Mouse (Mus musculus) splenic B cell, adult 2 months (primary cell): Measurements from ENCODE around the gene Ripply1.
A peak's percentile ranks its signal among the peaks of the same experiment; 100 is the strongest.

Experiments used
- DNase-seq: peaks from one replicate; pipeline ENCODE4 v3.0.0-alpha.2; 2011; ENCODE audit warnings: low read depth, low spot score
- H3K27me3 ChIP-seq: 2 replicates; pipeline ENCODE4 v1.6.1; 2012; ENCODE audit warnings: mild to moderate bottlenecking, low read length, moderate library complexity, mixed read lengths; ENCODE audit not compliant: control insufficient read depth, poor library complexity, insufficient read depth, severe bottlenecking
- H3K36me3 ChIP-seq: 2 replicates; pipeline ENCODE4 v1.6.1; 2012; ENCODE audit warnings: mild to moderate bottlenecking, low read length, moderate library complexity, mixed read lengths; ENCODE audit not compliant: control insufficient read depth, poor library complexity, insufficient read depth, severe bottlenecking

Gene Ripply1

DNA sequence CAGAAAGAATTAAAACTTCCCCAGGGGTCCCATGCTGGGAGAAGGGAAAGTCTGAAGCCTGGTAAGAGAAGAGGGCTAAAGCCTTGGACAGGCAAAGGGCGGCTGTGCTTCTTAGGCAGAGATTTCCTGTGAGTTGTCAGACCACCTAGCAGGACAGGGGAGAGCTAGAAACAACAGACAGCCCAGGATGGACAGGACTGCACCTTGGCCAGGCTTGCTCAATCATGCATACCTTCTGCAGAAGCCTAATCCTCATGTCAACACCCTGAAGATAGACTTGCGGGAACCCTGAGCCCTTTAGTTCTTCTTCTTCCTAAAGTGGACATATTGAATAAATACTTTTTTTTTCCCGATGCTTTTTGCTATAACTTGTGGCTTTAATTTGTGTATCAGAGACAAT is 17.8 kb upstream of the Ripply1 start:
- DNase-seq, result no peak
- Histone ChIP-seq H3K36me3 (no peaks in the 10 kb centered on the region), H3K27me3 (no peaks in the 10 kb centered on the region)

GRCm38 (mm10) chrX:139797875-139798274 is 15.7 kb upstream of the Ripply1 start:
- DNase-seq, result no peak
- Histone ChIP-seq H3K36me3 (no peaks in the 10 kb centered on the region), H3K27me3 (no peaks in the 10 kb centered on the region)

- H3K36me3 ChIP-seq, result no peaks in the 10 kb centered on the region
- no peak for DNase-seq
- H3K27me3 ChIP-seq, result no peaks in the 10 kb centered on the region
These were observed 13.9 kb upstream of the Ripply1 start for GRCm38 (mm10) chrX:139796037-139796436.

DNA sequence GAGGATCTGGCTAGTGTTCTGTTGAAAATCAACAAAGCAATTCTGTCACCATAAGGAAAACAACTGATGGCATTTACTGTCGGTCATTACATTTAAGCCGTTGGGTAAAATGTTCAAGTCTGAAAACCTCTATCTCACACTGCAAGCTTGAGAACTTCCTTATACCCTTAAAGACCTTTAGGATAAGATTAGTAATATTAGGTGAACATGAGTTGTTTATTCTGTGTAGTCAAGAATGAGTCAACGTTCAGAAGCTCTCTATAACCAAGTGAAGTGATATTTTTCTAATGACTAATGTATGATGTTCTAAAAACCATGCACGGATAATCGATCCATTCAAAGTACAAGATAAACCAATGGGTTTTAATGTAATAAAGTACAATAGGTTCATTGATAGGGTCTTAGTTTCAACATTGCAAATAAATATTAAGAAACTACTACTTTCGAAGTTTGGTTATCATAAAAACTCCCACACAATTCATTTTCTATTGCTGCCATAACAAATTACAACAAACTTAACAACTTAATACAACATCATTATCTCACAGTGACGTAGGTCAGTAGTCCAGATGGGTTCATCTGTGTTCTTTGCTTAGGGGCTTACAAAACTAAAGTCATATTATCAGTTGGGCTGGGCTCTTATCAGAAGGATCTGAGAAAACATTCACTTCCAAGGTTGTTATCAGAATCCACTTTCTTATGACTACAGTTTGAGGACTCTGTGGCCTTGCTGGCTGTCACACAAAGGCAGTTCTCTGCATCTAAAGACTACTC is 12.1 kb upstream of the Ripply1 start:
- Histone ChIP-seq H3K36me3 (no peaks in the 10 kb centered on the region), H3K27me3 (no peaks in the 10 kb centered on the region)
- DNase-seq, result no peak

DNA sequence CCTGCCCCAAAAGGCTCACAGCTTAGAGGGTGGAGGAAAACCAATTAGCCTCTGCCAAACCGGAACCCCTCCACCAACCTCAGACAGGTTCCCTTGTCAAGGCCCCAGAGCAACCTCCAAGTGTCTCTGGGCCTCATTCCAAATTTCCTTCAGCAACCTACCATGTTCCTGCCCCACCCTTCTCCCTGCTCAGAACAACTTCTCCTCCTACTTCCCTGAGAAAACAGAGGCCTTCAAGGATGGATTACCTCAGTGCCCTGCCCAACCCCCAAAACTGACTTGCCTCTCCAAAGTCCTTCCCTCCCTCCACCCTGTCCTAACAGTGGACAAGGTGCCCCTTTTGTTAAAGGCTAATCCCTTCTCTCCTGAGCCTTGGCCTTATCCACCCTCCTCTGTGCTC is 3.6 kb upstream of the Ripply1 start:
- no peak for DNase-seq
- H3K36me3 ChIP-seq, result no peaks in the 10 kb centered on the region
- no peaks in the 10 kb centered on the region for H3K27me3 ChIP-seq

- DNase-seq, result no peak
- Histone ChIP-seq H3K36me3 (no peaks in the 10 kb centered on the region), H3K27me3 (no peaks in the 10 kb centered on the region)
These were observed 881 bp upstream of the Ripply1 start for GRCm38 (mm10) chrX:139783045-139783422.

DNA sequence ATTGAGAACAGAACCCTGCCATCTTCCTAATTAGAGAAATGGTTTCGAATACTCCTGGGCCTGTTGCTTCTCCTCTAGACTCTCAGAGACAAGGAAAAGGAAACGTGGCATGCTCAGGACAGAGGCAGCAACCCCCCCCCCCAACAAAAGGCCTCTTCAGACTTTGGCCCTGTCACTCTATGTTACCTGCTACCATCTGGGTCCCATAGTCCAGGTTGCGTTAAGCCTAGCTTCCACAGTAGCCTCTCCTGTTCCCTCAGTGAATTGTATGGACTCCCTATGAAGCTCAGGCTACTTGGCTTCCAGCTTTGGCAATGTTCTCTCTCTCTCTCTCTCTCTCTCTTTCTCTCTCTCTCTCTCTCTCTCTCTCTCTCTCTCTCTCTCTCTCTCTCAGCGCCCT is 590 bp downstream of the Ripply1 start:
- Histone ChIP-seq H3K27me3 (no peaks in the 10 kb centered on the region), H3K36me3 (no peaks in the 10 kb centered on the region)
- DNase-seq, result no peak

- no peaks in the 10 kb centered on the region for H3K27me3 ChIP-seq
- no peak for DNase-seq
- H3K36me3 ChIP-seq, result no peaks in the 10 kb centered on the region
These were observed 1.2 kb downstream of the Ripply1 start for GRCm38 (mm10) chrX:139780988-139781387.

- no peaks in the 10 kb centered on the region for H3K36me3 ChIP-seq
- no peaks in the 10 kb centered on the region for H3K27me3 ChIP-seq
- no peak for DNase-seq
These were observed 2.8 kb downstream of the Ripply1 start for GRCm38 (mm10) chrX:139779401-139779800.

DNA sequence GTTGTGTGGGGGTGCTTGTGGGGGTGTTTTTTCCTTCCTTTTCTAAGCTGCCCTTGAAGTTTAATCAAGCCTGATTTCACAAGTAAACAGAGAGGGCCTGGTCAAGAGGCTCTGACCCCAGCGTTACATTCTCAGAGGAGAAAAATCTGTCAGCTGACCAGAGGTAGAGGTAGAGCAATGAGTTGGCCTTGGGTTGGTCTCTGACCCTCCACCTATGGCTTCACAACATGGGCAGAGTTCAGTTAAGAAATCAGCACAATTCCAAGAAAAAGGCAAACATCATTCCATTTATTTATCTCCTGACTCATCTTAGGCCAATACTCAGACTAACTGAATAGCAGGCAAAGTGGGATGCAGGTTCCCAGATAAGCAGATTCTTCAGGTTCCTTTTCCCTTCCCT is 3.3 kb downstream of the Ripply1 start:
- Histone ChIP-seq H3K27me3 (no peaks in the 10 kb centered on the region), H3K36me3 (no peaks in the 10 kb centered on the region)
- no peak for DNase-seq

GRCm38 (mm10) chrX:139777357-139777756 is 4.8 kb downstream of the Ripply1 start:
- no peaks in the 10 kb centered on the region for H3K27me3 ChIP-seq
- no peaks in the 10 kb centered on the region for H3K36me3 ChIP-seq
- no peak for DNase-seq

DNA sequence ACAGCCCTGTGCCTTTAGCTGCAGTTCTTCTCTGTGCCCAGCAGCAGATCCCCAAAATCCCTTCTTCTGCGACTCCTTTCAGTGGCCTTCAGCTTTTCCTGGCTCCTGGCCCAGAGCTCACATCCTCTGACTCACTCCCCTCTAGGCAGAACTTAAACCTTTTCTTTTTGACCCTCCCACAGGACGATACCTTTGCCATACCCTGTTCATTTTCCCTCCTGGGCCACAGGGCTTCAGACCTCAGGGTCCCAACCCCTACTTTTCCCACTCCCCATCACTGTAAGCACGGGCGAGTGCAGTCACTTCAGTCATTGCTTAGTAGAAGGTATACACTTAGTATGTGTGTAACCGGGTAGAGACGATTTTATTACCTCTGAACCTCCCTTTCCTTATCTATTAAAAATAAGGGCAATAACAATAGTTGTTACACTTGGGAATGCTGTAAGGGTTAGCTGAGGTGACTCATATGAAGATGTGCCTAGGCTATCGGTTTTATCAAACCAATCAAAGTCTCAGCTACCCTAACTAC is 7.0 kb downstream of the Ripply1 start:
- Histone ChIP-seq H3K27me3 (no peaks in the 10 kb centered on the region), H3K36me3 (no peaks in the 10 kb centered on the region)
- no peak for DNase-seq

DNA sequence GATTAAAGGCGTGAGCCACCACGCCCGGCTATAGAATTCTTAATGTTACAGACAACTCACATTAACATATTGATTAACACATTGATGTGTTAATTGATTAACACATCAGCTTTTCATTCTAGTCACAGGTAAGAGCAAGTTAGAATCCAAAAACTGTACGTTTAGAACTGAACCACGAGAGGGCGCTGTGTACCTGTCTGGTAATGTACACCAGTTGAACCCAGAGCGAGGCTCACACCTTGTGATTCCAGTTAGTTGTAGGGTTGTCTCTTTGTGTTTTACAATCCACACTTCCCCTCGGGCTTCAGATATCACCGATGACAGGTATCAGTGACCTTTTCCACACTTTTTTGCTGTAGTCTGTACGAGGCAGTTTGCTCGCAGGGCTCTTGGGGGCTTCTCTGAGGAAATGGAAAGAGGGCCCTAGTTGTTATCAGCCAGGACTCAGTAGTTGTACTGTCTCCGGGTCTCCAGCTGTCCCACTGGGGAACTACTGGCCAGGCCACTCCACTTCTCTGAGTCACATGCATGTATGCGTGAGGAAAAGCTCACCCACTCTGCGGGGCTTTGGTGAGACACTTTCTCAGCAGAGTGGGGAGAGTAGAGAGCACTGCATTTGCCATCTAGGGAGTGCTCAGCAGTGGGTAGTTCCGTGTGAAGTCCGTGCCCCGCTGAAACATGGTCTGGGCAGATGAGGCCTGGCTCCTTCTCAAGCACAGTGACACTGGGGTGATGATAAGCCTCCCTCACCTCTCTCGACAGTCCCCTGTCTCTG is 7.7 kb downstream of the Ripply1 start:
- peak; percentile 41 for DNase-seq
- H3K27me3 ChIP-seq, result no peaks in the 10 kb centered on the region
- H3K36me3 ChIP-seq, result no peaks in the 10 kb centered on the region

DNA sequence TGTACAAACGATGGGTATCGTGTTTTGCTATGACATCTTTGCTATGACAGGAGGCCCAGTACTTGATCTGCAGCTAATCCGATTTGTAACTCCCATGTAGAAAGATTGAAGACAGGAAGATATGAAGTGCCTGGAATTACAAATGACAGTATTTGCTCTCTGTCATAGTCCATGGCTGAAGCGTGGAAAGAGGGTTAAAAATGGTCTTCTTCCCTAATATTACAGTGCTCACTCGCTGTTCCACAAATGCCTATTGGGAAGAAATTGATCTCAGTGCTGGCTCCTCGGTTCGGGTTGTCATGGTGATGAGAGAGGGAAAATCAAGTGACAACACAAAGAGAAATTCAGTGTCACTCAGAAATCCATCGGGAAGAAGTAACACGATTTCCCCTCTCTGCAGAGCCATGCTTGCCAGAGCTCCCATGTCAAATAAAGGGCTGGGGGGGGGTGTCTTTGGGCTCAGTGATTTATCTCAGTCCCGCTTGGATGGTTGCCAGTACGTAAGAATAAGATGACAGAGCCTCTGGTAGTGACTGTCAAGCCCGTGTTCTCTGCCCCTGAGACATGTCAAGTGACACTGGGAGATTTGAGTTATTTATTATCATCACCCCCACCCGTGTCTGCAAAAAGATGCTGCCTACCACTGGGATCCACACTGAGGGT is 12.0 kb downstream of the Ripply1 start:
- Histone ChIP-seq H3K27me3 (no peaks in the 10 kb centered on the region), H3K36me3 (no peaks in the 10 kb centered on the region)
- no peak for DNase-seq

- DNase-seq, result peak; percentile 32
- H3K36me3 ChIP-seq, result no peaks in the 10 kb centered on the region
- H3K27me3 ChIP-seq, result no peaks in the 10 kb centered on the region
These were observed 19.6 kb downstream of the Ripply1 start for GRCm38 (mm10) chrX:139762546-139762945.
